Mouse (Mus musculus) CD4-positive, CD25-positive, alpha-beta regulatory T cell, adult 2 months (primary cell): ENCODE measurements around the gene Btbd16.

Experiments
- DNase-seq: peaks from one replicate; pipeline ENCODE4 v3.0.0-alpha.2; 2012; ENCODE audit warnings: low read depth, low spot score

Btbd16 gene

GRCm38 (mm10) chr7:130773914-130774630, at the start of gene Btbd16:
Btbd16 (plus strand) TSS chr7:130774069.
- DNase-seq = peak; percentile 58

GRCm38 (mm10) chr7:130726185-130726584, 47.7 kb upstream of the Btbd16 start:
- DNase-seq = peak; percentile 16

GRCm38 (mm10) chr7:130726724-130727422, 47.0 kb upstream of the Btbd16 start:
- peak; percentile 53 for DNase-seq

GRCm38 (mm10) chr7:130727560-130727959, 46.3 kb upstream of the Btbd16 start:
- DNase-seq = no peak

- no peak for DNase-seq
Measured at GRCm38 (mm10) chr7:130731792-130732191, 42.1 kb upstream of the Btbd16 start.

- no peak for DNase-seq
Measured at GRCm38 (mm10) chr7:130732908-130733307, 41.0 kb upstream of the Btbd16 start.

- no peak for DNase-seq
Measured at GRCm38 (mm10) chr7:130733423-130733822, 40.4 kb upstream of the Btbd16 start.

GRCm38 (mm10) chr7:130734195-130734787, 39.6 kb upstream of the Btbd16 start:
- DNase-seq = peak; percentile 26

- DNase-seq = no peak
Measured at GRCm38 (mm10) chr7:130741099-130741498, 32.8 kb upstream of the Btbd16 start.

- DNase-seq = no peak
Measured at GRCm38 (mm10) chr7:130743239-130744025, 30.4 kb upstream of the Btbd16 start.

- no peak for DNase-seq
Measured at GRCm38 (mm10) chr7:130749165-130749564, 24.7 kb upstream of the Btbd16 start.

- no peak for DNase-seq
Measured at GRCm38 (mm10) chr7:130750752-130751490, 22.9 kb upstream of the Btbd16 start.

GRCm38 (mm10) chr7:130751678-130752077, 22.2 kb upstream of the Btbd16 start:
- DNase-seq = no peak

- peak; percentile 11 for DNase-seq
Measured at GRCm38 (mm10) chr7:130754790-130755189, 19.1 kb upstream of the Btbd16 start.

- no peak for DNase-seq
Measured at GRCm38 (mm10) chr7:130756343-130756835, 17.5 kb upstream of the Btbd16 start.

- DNase-seq = no peak
Measured at GRCm38 (mm10) chr7:130757326-130757865, 16.5 kb upstream of the Btbd16 start.

GRCm38 (mm10) chr7:130762071-130762897, 11.6 kb upstream of the Btbd16 start:
- peak; percentile 79 for DNase-seq

GRCm38 (mm10) chr7:130764160-130764559, 9.7 kb upstream of the Btbd16 start:
- DNase-seq = no peak

- no peak for DNase-seq
Measured at GRCm38 (mm10) chr7:130766411-130767170, 7.3 kb upstream of the Btbd16 start.
